Mouse (Mus musculus) cortical plate, adult 2 months (tissue): ENCODE measurements around the gene Cnnm3. TPM values are rescaled to one million over a fixed set of nuclear protein-coding genes. Genes with fewer than 3 reads are reported as not detected.

Source experiments
- H3K27ac ChIP-seq: fragments of 200-500 bp; 2 replicates; pipeline ENCODE4 v1.5.1; 2012; ENCODE audit warnings: low read length, control low read depth, inconsistent platforms; ENCODE audit not compliant: insufficient read depth
- H3K4me1 ChIP-seq: fragments of 200-500 bp; 2 replicates; pipeline ENCODE4 v1.6.1; 2011; ENCODE audit warnings: low read length; ENCODE audit not compliant: control insufficient read depth, insufficient read depth
- H3K4me3 ChIP-seq: fragments of 200-500 bp; 2 replicates; pipeline ENCODE4 v1.5.1; 2011; ENCODE audit warnings: mild to moderate bottlenecking, low read length, control low read depth; ENCODE audit not compliant: insufficient read depth
- CTCF ChIP-seq: fragments of 200-500 bp; IDR thresholded peaks from 2 replicates; pipeline ENCODE4 v1.5.1; 2011; ENCODE audit warnings: mild to moderate bottlenecking, control low read depth, low read length; ENCODE audit not compliant: insufficient read depth; ENCODE audit errors: extremely low read depth
- POLR2A ChIP-seq: fragments of 200-500 bp; IDR thresholded peaks from 2 replicates; pipeline ENCODE4 v1.6.1; 2011; ENCODE audit warnings: mild to moderate bottlenecking, low read length, control low read depth; ENCODE audit not compliant: insufficient read depth; ENCODE audit errors: extremely low read depth
- polyA plus RNA-seq: library from polyadenylated mRNA; depleted of rRNA; stranded (reverse); fragments of >200 nt; gene quantifications from 2 replicates; pipeline ENCODE4 v1.2.3, GENCODE M21; 2012; rRNA removed

Cnnm3 gene
- polyA plus RNA-seq, 1 experiment = 26.0 TPM

GRCm38 (mm10) chr1:36575347-36575746 lies 63.7 kb downstream of the Cnnm3 start:
- TF ChIP-seq POLR2A (no peak), CTCF (no peak)
- Histone ChIP-seq H3K4me1 (no peaks in the 10 kb centered on the region; the same call in 1 of the 2 replicates), H3K27ac (no peak overlapping the region), H3K4me3 (no peak overlapping the region)

DNA sequence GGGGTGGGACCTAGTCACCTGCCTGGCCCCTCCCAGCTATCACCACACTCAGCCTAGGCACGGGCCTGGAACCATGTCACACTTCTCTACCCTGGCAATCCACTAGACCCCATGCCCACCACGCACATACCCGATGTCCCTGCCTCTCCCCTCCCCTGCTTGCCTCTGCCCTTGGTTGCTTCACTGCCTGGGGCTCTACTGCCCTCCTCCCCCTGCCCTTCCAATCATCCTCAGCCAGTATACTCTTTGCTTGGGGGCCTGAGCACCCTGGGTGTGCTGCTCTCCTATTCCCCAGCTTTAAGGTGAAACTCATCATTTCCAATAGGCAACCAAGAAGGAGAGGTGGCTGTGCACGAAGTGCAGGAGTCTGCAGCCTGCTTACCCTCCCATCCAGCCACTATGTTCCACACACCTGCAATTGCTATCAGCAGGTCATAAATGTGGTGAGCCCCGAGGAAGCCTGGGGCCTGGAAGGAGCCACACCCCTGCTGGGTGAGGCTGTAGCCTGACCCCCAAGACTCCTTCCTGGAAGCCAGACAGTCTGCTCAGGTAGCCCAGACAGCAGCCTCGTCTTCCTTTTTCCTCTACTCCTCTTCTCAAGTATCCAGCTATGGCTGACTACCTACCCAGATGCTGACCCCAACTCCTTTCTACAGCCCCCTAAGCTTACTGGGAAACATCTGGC lies 65.5 kb downstream of the Cnnm3 start:
- H3K4me1 ChIP-seq = no peaks in the 10 kb centered on the region; the same call in 1 of the 2 replicates
- no peak for TF ChIP-seq POLR2A
- no peak for TF ChIP-seq CTCF
- no peak overlapping the region for H3K4me3 ChIP-seq
- no peak overlapping the region for H3K27ac ChIP-seq

Other genes starting within 250 kb of the Cnnm3 start
- 0.94 and 1.1 TPM in 2 replicates for gene Neurl3, start 237.2 kb upstream of the Cnnm3 start, polyA plus RNA-seq
- 9.5 and 11.3 TPM in 2 replicates for gene Arid5a, start 204.1 kb upstream of the Cnnm3 start, polyA plus RNA-seq
- gene Kansl3, start 142.7 kb upstream of the Cnnm3 start, polyA plus RNA-seq = 63.6 and 65.8 TPM in 2 replicates
- gene Fer1l5, start 139.6 kb upstream of the Cnnm3 start, polyA plus RNA-seq = 0.02 TPM in 1 of 2 replicates, not detected in the other
- 33.0 and 33.3 TPM in 2 replicates for gene Lman2l, start 66.6 kb upstream of the Cnnm3 start, polyA plus RNA-seq
- gene Cnnm4, start 40.2 kb upstream of the Cnnm3 start, polyA plus RNA-seq = 6.5 and 7.0 TPM in 2 replicates
- 9.3 and 10.4 TPM in 2 replicates for gene Ankrd23, start 25.0 kb downstream of the Cnnm3 start, polyA plus RNA-seq
- 0.04 and 0.06 TPM in 2 replicates for gene Gm42417, start 27.6 kb downstream of the Cnnm3 start, polyA plus RNA-seq
- 19.2 and 20.0 TPM in 2 replicates for gene Ankrd39, start 35.6 kb downstream of the Cnnm3 start, polyA plus RNA-seq
- 10.8 and 11.7 TPM in 2 replicates for gene Sema4c, start 46.5 kb downstream of the Cnnm3 start, polyA plus RNA-seq
- gene Fam178b, start 171.3 kb downstream of the Cnnm3 start, polyA plus RNA-seq = 0.89 and 1.3 TPM in 2 replicates
- 654 and 745 TPM in 2 replicates for gene Cox5b, start 179.6 kb downstream of the Cnnm3 start, polyA plus RNA-seq
- gene 4933424G06Rik, start 198.3 kb downstream of the Cnnm3 start, polyA plus RNA-seq = 0.15 and 0.62 TPM in 2 replicates
- 479 and 532 TPM in 2 replicates for gene Actr1b, start 202.6 kb downstream of the Cnnm3 start, polyA plus RNA-seq
- gene Zap70, start 249.9 kb downstream of the Cnnm3 start, polyA plus RNA-seq = 2.0 and 2.2 TPM in 2 replicates